Mouse (Mus musculus): Measurements from ENCODE around the gene Taok3.
A peak's percentile ranks its signal among the peaks of the same experiment; 100 is the strongest.

The Taok3 gene

DNA sequence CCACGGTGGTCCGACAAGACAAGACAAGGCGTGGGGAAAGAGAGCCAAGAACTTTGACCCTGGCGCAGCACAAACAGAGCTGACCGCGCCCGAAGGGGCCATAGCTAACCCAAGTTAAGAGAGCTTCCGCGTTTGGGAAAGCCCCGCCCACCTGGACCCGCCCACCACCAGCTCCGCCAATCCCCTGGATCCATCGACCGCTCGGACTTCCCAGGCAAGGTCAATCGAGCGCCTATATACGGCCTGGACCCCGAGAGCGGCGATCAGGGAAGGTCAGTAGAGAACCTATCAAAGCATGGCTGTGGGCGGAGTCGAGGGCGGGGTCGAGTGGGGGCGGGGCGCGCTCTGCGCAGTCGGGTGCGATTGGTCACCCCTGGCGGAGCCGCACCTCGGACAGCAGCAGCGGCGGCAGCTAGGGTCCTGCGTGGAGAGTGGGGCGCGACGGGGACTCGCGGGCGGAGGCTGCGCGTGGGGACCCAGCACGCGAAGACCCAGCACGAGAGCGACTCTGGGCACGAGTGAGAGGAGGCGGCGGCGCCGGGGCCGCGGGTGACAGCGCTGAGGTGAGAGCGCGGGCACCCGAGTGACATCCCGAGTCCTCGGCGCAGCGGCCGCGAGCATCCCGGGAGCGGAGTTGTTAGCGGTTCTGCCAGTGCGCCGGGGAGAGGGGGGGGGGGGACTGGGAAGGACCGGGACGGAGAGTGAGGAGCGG is at the start of gene Taok3:
TSS of gene Taok3 (plus strand) at position 353 of the 712 bp plus-strand sequence.
- peak; percentile 82 for DNase-seq (ENCODE audit: extremely low read depth, low read depth, low spot score)

DNA sequence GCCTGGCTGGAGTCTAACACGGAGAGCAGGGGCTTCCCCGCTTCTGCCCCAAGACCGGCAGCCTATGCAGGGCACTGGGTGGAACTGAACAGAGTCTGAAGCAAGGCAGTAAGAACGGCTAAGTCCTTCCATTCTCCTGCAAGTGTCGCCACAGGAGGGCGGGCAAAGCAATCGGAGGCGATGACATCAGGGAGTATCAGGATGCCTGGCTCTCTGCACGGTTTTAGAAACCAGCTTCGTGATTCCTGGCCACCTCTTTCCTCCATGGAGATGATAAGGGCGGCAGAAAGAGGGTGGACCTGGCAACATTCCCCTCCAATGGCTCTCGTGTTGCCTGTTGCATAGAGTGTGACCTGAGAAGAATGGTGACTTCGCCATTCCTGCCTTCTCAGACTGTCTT is 32.2 kb upstream of the Taok3 start:
- no peak for DNase-seq (ENCODE audit: extremely low read depth, low read depth, low spot score)

DNA sequence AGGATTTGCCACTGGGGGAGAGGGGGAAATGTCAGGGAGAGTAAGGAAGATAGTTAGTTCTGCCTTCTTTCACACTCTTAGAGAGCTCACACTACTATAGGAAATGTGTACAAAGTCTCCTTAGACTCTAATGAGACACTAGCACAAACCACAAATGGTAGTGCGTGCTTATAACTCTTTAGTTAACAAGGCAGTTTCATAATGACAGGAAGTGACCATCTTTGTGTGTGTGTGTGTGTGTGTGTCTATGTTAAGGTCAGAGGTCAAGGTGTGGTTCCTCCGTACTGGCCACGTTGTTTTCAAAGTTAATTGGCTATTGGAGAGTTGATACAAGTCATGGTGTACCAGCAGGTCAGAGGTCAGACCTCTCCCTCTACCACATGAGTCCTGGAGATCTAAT is 30.8 kb upstream of the Taok3 start:
- no peak for DNase-seq (ENCODE audit: extremely low read depth, low read depth, low spot score)

GRCm38 (mm10) chr5:117089786-117090185 is 30.1 kb upstream of the Taok3 start:
- DNase-seq (ENCODE audit: extremely low read depth, low read depth, low spot score): no peak

- DNase-seq (ENCODE audit: extremely low read depth, low read depth, low spot score): no peak
Measured at GRCm38 (mm10) chr5:117094431-117094830, 25.5 kb upstream of the Taok3 start.

DNA sequence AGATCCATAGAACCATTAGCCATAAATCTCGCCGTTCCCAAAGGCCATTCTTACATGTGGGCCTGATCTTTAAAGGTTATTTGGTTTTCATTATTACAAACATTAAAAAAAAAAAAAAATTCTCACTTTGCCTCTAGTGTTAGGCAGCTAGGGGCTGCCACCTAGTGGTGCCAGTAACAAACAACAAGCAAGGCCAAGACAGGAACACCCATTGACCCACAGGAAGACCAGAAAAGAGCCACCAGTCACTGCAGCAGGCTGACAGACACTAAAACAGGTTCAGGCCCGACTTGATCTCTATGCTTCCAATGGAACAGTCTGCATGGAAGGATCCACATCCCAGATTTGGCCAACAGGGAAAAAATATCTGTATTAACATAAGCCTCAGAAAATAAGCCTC is 23.2 kb upstream of the Taok3 start:
- DNase-seq (ENCODE audit: extremely low read depth, low read depth, low spot score): no peak

DNA sequence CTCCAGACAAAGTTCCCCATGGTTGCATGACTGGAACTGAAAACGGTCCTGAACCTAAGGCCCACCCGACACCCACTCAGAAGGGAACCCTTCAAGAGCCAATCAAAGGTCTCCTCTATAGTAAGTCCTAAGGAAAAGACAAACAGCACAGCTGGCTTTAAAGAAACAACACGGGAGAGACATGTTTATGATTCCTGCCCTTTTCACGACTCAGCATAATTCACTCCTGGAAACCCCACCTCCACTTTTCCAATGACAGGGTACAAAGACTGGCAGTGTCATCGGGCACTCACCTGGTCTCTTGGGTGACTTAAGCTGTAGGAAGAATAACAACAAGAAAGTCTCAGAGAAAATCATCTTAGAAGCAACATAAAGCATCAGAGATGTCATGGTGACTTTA is 20.9 kb upstream of the Taok3 start:
- DNase-seq (ENCODE audit: extremely low read depth, low read depth, low spot score): no peak

DNA sequence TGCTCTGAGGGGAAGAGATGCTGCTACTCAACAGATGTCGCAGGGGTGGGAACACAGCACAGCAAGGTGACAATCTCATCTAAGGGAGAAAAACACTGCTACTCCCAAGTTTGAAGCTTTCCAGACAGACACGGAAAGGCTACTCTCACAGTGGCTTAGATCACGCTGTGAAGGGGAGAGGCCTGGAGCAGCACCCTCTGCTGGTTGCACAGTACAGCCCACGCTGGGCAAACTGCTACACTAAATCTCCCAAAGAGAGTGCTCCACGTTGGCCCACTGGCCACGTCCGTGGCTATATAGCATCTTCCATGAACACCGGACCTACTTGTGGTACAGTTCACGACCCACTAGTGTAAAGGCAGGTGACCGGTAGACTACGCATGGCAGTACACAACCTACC is 20.2 kb upstream of the Taok3 start:
- DNase-seq (ENCODE audit: extremely low read depth, low read depth, low spot score): no peak

GRCm38 (mm10) chr5:117103194-117103929 is 16.6 kb upstream of the Taok3 start:
- no peak for DNase-seq (ENCODE audit: extremely low read depth, low read depth, low spot score)

- DNase-seq (ENCODE audit: extremely low read depth, low read depth, low spot score): no peak
Measured at GRCm38 (mm10) chr5:117104329-117104728, 15.6 kb upstream of the Taok3 start.

DNA sequence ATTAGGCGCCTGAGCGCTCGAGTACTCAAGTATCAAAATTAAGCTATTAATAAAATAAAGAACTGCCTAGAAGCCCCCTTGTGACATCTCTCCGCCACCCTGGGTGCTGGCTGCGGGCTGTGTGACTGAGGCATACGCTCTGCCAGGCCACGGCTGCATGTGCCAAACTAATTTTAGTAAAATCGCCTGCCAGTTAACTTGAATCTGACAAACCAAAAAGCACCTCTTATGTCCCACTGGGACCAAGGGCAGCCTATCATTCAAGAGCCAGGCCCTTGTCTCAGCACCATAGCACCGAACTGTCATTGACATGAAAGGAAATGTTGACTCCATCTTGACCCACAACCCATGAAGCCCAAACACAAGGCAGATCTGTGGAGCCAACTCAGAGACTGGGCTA is 14.2 kb upstream of the Taok3 start:
- no peak for DNase-seq (ENCODE audit: extremely low read depth, low read depth, low spot score)

GRCm38 (mm10) chr5:117108292-117108691 is 11.6 kb upstream of the Taok3 start:
- DNase-seq (ENCODE audit: extremely low read depth, low read depth, low spot score): no peak

GRCm38 (mm10) chr5:117108731-117109130 is 11.2 kb upstream of the Taok3 start:
- no peak for DNase-seq (ENCODE audit: extremely low read depth, low read depth, low spot score)

- DNase-seq (ENCODE audit: extremely low read depth, low read depth, low spot score): no peak
Measured at GRCm38 (mm10) chr5:117109522-117109921, 10.4 kb upstream of the Taok3 start.

GRCm38 (mm10) chr5:117111064-117111773 is 8.7 kb upstream of the Taok3 start:
- no peak for DNase-seq (ENCODE audit: extremely low read depth, low read depth, low spot score)

- DNase-seq (ENCODE audit: extremely low read depth, low read depth, low spot score): no peak
Measured at GRCm38 (mm10) chr5:117111774-117112112, 8.2 kb upstream of the Taok3 start.

DNA sequence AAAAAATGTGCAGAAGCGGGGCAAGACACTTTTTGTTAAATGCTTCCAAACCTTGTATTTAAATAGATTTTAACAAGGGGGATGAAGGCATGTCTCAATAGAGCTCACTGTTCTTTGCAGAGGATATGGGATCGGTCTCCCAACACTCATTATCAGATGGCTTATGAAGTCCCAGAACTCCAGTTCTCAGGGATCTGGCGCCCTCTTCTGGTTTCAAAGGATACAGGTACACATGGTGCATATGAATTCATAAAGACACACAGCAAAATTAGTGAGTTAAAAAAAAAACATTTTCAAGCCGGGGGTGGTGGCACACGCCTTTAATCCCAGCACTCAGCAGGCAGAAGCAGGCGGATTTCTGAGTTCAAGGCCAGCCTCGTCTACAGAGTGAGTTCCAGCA is 6.6 kb upstream of the Taok3 start:
- DNase-seq (ENCODE audit: extremely low read depth, low read depth, low spot score): no peak

DNA sequence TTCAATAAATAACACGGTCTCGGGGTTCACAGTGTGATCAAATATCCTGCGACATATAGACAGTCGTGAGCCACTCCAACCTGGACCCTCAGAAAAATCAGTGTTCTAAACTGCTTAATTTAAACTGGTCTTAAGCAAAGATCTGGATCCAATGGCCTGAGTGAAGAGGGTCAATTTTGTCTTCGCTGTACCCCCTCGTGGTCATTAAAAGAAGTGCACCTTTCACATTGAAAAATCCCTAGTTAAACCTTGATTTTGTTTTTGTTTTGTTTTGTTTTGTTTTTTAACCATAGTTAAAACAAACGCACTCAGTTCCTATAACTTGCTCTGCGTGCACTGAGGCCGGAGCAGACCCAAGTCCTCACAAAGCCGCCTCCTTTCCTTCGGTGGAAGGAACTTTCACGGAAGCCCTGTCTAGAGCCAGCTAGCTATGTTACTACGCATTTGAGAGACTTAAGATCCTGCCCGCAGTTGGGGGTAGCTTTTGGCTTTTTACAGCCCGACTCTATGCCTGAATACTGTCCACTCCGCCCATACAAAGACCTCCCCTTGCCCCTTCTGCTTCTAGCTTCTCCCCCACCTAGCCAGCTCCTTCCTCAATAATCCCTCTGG is 5.2 kb upstream of the Taok3 start:
- no peak for DNase-seq (ENCODE audit: extremely low read depth, low read depth, low spot score)

GRCm38 (mm10) chr5:117115193-117115767 is 4.6 kb upstream of the Taok3 start:
- DNase-seq (ENCODE audit: extremely low read depth, low read depth, low spot score): no peak

GRCm38 (mm10) chr5:117115836-117116366 is 4.0 kb upstream of the Taok3 start, which contains the start of gene Suds3:
TSS of gene Suds3 (minus strand) at chr5:117116113.
- no peak for DNase-seq (ENCODE audit: extremely low read depth, low read depth, low spot score)

DNA sequence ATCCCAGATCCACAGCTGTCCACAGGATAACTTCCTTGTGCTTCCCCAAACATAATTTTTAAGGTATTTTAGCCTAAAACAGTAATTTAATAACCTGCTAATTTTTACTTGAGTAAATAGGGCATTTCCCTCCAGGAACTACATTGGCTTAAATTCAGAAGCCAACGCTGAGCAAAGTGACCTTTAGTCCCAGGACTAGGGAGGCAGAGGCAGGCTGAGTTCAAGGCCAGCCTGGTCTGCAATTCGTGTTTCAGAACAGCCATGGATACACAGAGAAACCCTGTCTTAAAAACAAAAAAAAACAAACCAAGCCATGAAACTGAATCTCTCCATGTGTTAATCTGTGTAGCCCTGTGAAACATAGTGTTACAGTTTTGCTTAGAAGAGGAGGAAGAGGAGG is 3.3 kb upstream of the Taok3 start:
- no peak for DNase-seq (ENCODE audit: extremely low read depth, low read depth, low spot score)

Data from fat pad, adult 2 months (tissue).